Mouse (Mus musculus) lung, adult 2 months (tissue): ENCODE results near the gene Trim72.

Experiments
- CTCF ChIP-seq: fragments of 200-500 bp; IDR thresholded peaks from 2 replicates; pipeline ENCODE4 v1.5.1; 2011; ENCODE audit warnings: mild to moderate bottlenecking, low read length, control low read depth; ENCODE audit not compliant: insufficient read depth
- POLR2A ChIP-seq: fragments of 200-500 bp; IDR thresholded peaks from 2 replicates; pipeline ENCODE4 v1.6.1; 2011; ENCODE audit warnings: low read depth, mild to moderate bottlenecking, control low read depth, low read length, borderline replicate concordance; ENCODE audit errors: extremely low read depth

DNA sequence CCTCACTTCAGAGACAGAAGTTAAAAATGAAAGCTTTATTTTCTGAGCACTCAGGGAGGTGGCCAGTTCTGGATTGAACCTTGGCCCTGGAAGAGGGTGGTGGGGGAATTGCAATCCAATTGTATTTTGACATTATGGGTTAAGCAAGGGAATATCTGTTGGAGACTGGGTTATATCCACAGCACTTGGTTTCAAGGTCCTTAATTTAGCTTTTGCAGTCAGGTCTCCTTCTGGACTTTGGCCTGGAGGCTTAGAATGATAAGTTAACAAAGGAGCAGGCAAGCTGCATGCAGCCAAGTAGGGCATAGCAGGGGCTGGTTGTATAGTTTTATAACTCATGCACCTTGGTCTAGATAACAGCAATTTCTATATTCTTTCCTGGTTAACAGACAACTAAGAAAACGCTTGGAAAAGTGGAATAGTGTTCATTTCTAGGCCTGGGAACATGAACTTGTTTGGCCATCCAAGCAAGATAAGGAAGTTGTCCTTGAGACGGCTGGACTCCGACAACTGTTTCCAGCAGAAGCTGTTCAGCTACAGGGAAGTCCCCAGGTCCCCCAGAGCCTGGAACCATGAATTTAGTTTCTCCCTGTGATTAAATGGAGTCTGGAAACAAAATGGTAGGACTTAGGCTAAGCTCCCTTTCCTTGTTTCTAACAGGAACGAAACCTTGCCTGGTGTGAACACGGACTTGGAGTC lies 28.7 kb downstream of the Trim72 start:
- TF ChIP-seq CTCF (no peak), POLR2A (no peak)
